Mouse (Mus musculus): ENCODE measurements around the gene Ripor2.

DNA sequence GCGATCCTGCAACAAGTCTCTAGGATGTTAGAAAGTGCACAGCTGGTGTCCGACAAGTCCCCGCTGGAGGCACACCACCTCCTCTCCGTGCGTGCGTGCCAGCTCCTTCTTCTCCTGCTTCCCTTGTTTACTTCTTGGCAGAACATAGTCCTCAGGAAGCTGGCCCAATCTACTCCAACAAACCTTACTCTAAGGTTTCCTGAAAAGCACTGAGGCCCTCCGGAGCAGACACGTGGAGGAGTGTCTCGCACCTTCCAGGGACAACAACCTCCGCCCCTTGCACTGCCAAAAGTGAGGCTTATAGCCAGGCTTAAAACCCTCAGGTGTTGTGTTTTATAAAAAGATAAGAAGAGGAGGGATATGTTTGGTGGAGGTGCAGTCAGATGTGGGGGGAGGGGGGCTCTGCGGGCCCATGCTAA, 21.6 kb downstream of the Ripor2 start:
- no peak for TF ChIP-seq CTCF (IDR thresholded peaks at IDR 0.05; ENCODE audit: extremely low read depth, insufficient read depth, insufficient read length, insufficient replicate concordance)
- TF ChIP-seq POLR2A (IDR thresholded peaks at IDR 0.05; ENCODE audit: low read depth, low read length), result no peak

Data from spleen, adult 2 months (tissue).